ENCODE assay signal across 23 mouse cellular contexts in genomic region chr1:92914993-92915392, GRCm38 (mm10). TPM values are rescaled to one million over a fixed set of nuclear protein-coding genes. Genes with fewer than 3 reads are reported as not detected.
A peak's percentile ranks its signal among the peaks of the same experiment; 100 is the strongest.
DNase-seq lines count a peak whose midpoint lies in the region; ATAC-seq lines count a peak whose summit lies in the region.
"Had no signal": no experiment of that assay in that cellular context is flagged by ENCODE, and none has a peak within 500 bp of the region (broad histone marks: within the 10 kb centered on the region; RNA-seq: fewer than 3 reads in every experiment).

No protein-coding gene starts in this region.

- 90% methylated on average over 11 of the region's 11 CpGs for WGBS in kidney, embryonic 14.5 days

- ATAC-seq in kidney, embryonic 14.5 days (ENCODE audit: low FRiP score, low TSS enrichment), result no peak
- ATAC-seq: forebrain, embryonic 14.5 days; forebrain, embryonic 16.5 days had no signal

- no peak overlapping the region for H3K4me3 ChIP-seq in kidney, embryonic 14.5 days (ENCODE audit: low read length)
- H3K4me3 ChIP-seq: embryonic facial prominence, embryonic 13.5 days; embryonic facial prominence, embryonic 15.5 days; erythroblast, embryonic 14.5 days; forebrain, embryonic 10.5 days; forebrain, embryonic 12.5 days had no signal

- no peak overlapping the region for H3K9ac ChIP-seq in kidney, embryonic 14.5 days (ENCODE audit: low read depth, low read length)
- H3K9ac ChIP-seq: embryonic facial prominence, embryonic 13.5 days; forebrain, embryonic 12.5 days had no signal

- H3K4me1 ChIP-seq in kidney, embryonic 14.5 days (ENCODE audit: control insufficient read depth, insufficient read depth, low read length), result peaks cover 11% of the 10 kb centered on the region; the same call in 1 of the 2 replicates

- H3K36me3 ChIP-seq in kidney, embryonic 14.5 days (ENCODE audit: control insufficient read depth, insufficient read depth, low read length), result peaks cover 58% of the 10 kb centered on the region

- H3K9me3 ChIP-seq in kidney, embryonic 14.5 days (ENCODE audit: control insufficient read depth, low read length), result no peaks in the 10 kb centered on the region
- H3K9me3 ChIP-seq: embryonic facial prominence, embryonic 13.5 days; embryonic facial prominence, embryonic 15.5 days; forebrain, embryonic 10.5 days; forebrain, embryonic 12.5 days had no signal

- H3K27me3 ChIP-seq in kidney, embryonic 14.5 days (ENCODE audit: control insufficient read depth, insufficient read depth, low read length), result no peaks in the 10 kb centered on the region
- H3K27me3 ChIP-seq: embryonic facial prominence, embryonic 13.5 days; embryonic facial prominence, embryonic 15.5 days; forebrain, embryonic 12.5 days had no signal

- no peak overlapping the region for H3K27ac ChIP-seq in kidney, embryonic 14.5 days (ENCODE audit: low read depth, low read length)
- H3K27ac ChIP-seq: embryonic facial prominence, embryonic 13.5 days; embryonic facial prominence, embryonic 15.5 days; forebrain, embryonic 10.5 days; forebrain, embryonic 12.5 days had no signal

- peak; percentile 16 for DNase-seq in adrenal gland, adult 2 months
- no peak for DNase-seq in adrenal gland, postnatal 4 days (ENCODE audit: low spot score in 2 of 2)
- peak; percentile 21 for DNase-seq in cerebellum, adult 11-12 months
- DNase-seq in cerebellum, adult 9-10 months, result no peak
- peak; percentile 5 for DNase-seq in kidney, postnatal 10 days
- peak; percentile 16 for DNase-seq in urinary bladder, adult 2 months (ENCODE audit: low spot score)
- DNase-seq in urinary bladder, postnatal 25 days (ENCODE audit: low spot score), result no peak
- DNase-seq: adrenal gland, postnatal 10 days; cerebellum, adult 11 months; cerebellum, adult 9-11 months; cerebellum, postnatal 14 days; cerebellum, postnatal 36 days; embryo, embryonic 11 days had no signal

- H3K4me2 ChIP-seq in kidney, embryonic 14.5 days (replicated peaks; ENCODE audit: low read depth, low read length), result no peak overlapping the region
- H3K4me2 ChIP-seq: embryonic facial prominence, embryonic 13.5 days; embryonic facial prominence, embryonic 15.5 days; forebrain, embryonic 12.5 days had no signal

RNA-seq across cellular contexts. Expression of gene Rnpepl1, which starts 4.4 kb away (rescaled TPM):
- 10 to 100 TPM; 71.2 to 90.8 TPM for total RNA-seq in adrenal gland, adult 2 months (2021)
- 524 and 593 TPM in 2 replicates for polyA plus RNA-seq in adrenal gland, adult 2 months (2012; rRNA removed)
- 10 to 100 TPM; 74.3 to 74.6 TPM for total RNA-seq in adrenal gland, postnatal 4 days (2021)
- polyA plus RNA-seq in kidney, embryonic 14.5 days (2014; fragmentation: Nextera tagmentation; extraction: Ambion mirVana), result 27.4 and 36.3 TPM in 2 replicates
- 37.4 and 59.3 TPM in 2 replicates for polyA plus RNA-seq in urinary bladder, adult 2 months (2012; rRNA removed)

RNA-seq across cellular contexts. Expression of gene Dusp28, which starts 8.2 kb away (rescaled TPM):
- total RNA-seq in adrenal gland, adult 2 months (2021), result 10 to 100 TPM; 12.5 to 17.2 TPM
- 97.2 and 107 TPM in 2 replicates for polyA plus RNA-seq in adrenal gland, adult 2 months (2012; rRNA removed)
- total RNA-seq in adrenal gland, postnatal 4 days (2021), result 10 to 100 TPM; 11.6 to 13.2 TPM
- polyA plus RNA-seq in kidney, embryonic 14.5 days (2014; fragmentation: Nextera tagmentation; extraction: Ambion mirVana), result 12.5 and 13.7 TPM in 2 replicates
- polyA plus RNA-seq in urinary bladder, adult 2 months (2012; rRNA removed), result 14.1 and 15.2 TPM in 2 replicates

RNA-seq across cellular contexts. Expression of gene Ankmy1, which starts 12.3 kb away (rescaled TPM):
- total RNA-seq in adrenal gland, adult 2 months (2021), result 1 to 10 TPM in 1 of 2 experiments, under 1 TPM in 1; 0.69 to 1.0 TPM
- polyA plus RNA-seq in adrenal gland, adult 2 months (2012; rRNA removed), result 0.18 and 0.26 TPM in 2 replicates
- 1 to 10 TPM; 1.2 TPM for total RNA-seq in adrenal gland, postnatal 4 days (2021)
- 1.1 and 1.4 TPM in 2 replicates for polyA plus RNA-seq in kidney, embryonic 14.5 days (2014; fragmentation: Nextera tagmentation; extraction: Ambion mirVana)
- 0.36 and 0.71 TPM in 2 replicates for polyA plus RNA-seq in urinary bladder, adult 2 months (2012; rRNA removed)
- total RNA-seq: common myeloid progenitor, adult 5-6 weeks; MEL had no signal
- polyA plus RNA-seq: erythroblast, embryonic 14.5 days had no signal

RNA-seq across cellular contexts. Expression of gene Capn10, which starts 19.2 kb away (rescaled TPM):
- total RNA-seq in adrenal gland, adult 2 months (2021), result 10 to 100 TPM; 16.1 to 18.3 TPM
- polyA plus RNA-seq in adrenal gland, adult 2 months (2012; rRNA removed), result 45.9 and 50.7 TPM in 2 replicates
- 10 to 100 TPM; 32.5 to 34.7 TPM for total RNA-seq in adrenal gland, postnatal 4 days (2021)
- 24.9 and 28.7 TPM in 2 replicates for polyA plus RNA-seq in kidney, embryonic 14.5 days (2014; fragmentation: Nextera tagmentation; extraction: Ambion mirVana)
- 16.0 and 20.4 TPM in 2 replicates for polyA plus RNA-seq in urinary bladder, adult 2 months (2012; rRNA removed)

RNA-seq across cellular contexts. Expression of gene Gpr35, which starts 35.7 kb away (rescaled TPM):
- 1 to 10 TPM in 1 of 2 experiments, under 1 TPM in 1; 0.76 to 2.2 TPM for total RNA-seq in adrenal gland, adult 2 months (2021)
- polyA plus RNA-seq in adrenal gland, adult 2 months (2012; rRNA removed), result 1.2 and 2.1 TPM in 2 replicates
- total RNA-seq in adrenal gland, postnatal 4 days (2021), result under 1 TPM; 0.62 to 0.76 TPM
- polyA plus RNA-seq in kidney, embryonic 14.5 days (2014; fragmentation: Nextera tagmentation; extraction: Ambion mirVana), result 0.16 and 0.45 TPM in 2 replicates
- 0.78 and 1.3 TPM in 2 replicates for polyA plus RNA-seq in urinary bladder, adult 2 months (2012; rRNA removed)
- total RNA-seq: MEL had no signal

Comparison
In these comparisons a context has a peak if more than half of its experiments do, and no peak if none do; other contexts are left out.
1. DNase-seq: peak in adrenal gland, adult 2 months (single experiment), cerebellum, adult 11-12 months (single experiment), kidney, postnatal 10 days (single experiment) and urinary bladder, adult 2 months (single experiment); none in adrenal gland, postnatal 4 days (0 of 2), cerebellum, adult 9-10 months (single experiment) and urinary bladder, postnatal 25 days (single experiment).